Mouse (Mus musculus) stomach, embryonic 14.5 days (tissue): ENCODE results near the gene Galnt7. TPM values are rescaled to one million over a fixed set of nuclear protein-coding genes. Genes with fewer than 3 reads are reported as not detected.
A peak's percentile ranks its signal among the peaks of the same experiment; 100 is the strongest.

Experiments used
- ATAC-seq: fragments of 200-750 bp; cut with Nextera tagmentation; 2 replicates; pipeline ENCODE4 v1.8.0; 2017; ENCODE audit warnings: low read depth, moderate TSS enrichment; ENCODE audit not compliant: insufficient number of reproducible peaks, insufficient read depth, low FRiP score
- H3K27ac ChIP-seq: fragments of 300-500 bp; sonication (generic); 2 replicates; pipeline ENCODE4 v1.5.1; 2014; ENCODE audit warnings: mild to moderate bottlenecking, low read length, moderate library complexity, mixed read lengths
- H3K27me3 ChIP-seq: fragments of 300-500 bp; sonication (generic); 2 replicates; pipeline ENCODE4 v1.6.1; 2014; ENCODE audit warnings: low read length, control low read depth, mixed read lengths; ENCODE audit not compliant: control insufficient read depth, insufficient read depth
- H3K36me3 ChIP-seq: fragments of 300-500 bp; sonication (generic); 2 replicates; pipeline ENCODE4 v1.6.1; 2014; ENCODE audit warnings: mild to moderate bottlenecking, control low read depth, low read length, moderate library complexity, mixed read lengths; ENCODE audit not compliant: control insufficient read depth, insufficient read depth
- H3K4me1 ChIP-seq: fragments of 300-500 bp; sonication (generic); 2 replicates; pipeline ENCODE4 v1.6.1; 2014; ENCODE audit warnings: low read length, control low read depth, mixed read lengths; ENCODE audit not compliant: control insufficient read depth, insufficient read depth
- H3K4me2 ChIP-seq: fragments of 300-500 bp; sonication (generic); replicated peaks from 2 replicates; pipeline ENCODE4 v1.6.1; 2014; ENCODE audit warnings: low read depth, low read length, control low read depth
- H3K4me3 ChIP-seq: fragments of 300-500 bp; sonication (generic); 2 replicates; pipeline ENCODE4 v1.5.1; 2014; ENCODE audit warnings: low read depth, low read length, control low read depth
- H3K9ac ChIP-seq: fragments of 300-500 bp; sonication (generic); replicated peaks from 2 replicates; pipeline ENCODE4 v1.6.1; 2014; ENCODE audit warnings: low read depth, mild to moderate bottlenecking, control low read depth, low read length, moderate library complexity, mixed read lengths
- H3K9me3 ChIP-seq: fragments of 300-500 bp; sonication (generic); 2 replicates; pipeline ENCODE4 v1.6.1; 2016; ENCODE audit warnings: low read depth, low read length, control low read depth; ENCODE audit not compliant: control insufficient read depth
- WGBS: fragments of 180-500 bp; shearing (Covaris S2); extraction: QIAGEN DNeasy Blood & Tissue Kit; methylation state at CpG from one replicate; pipeline ENCODE4 v1.1.7; 2014; 5-methylcytosine and 5-hydroxymethylcytosine counted together
- polyA plus RNA-seq: library from polyadenylated mRNA; unstranded; fragments of >200 nt; fragmentation: Nextera tagmentation; extraction: Ambion mirVana; gene quantifications from 2 replicates; pipeline ENCODE4 v1.2.1, GENCODE M21; 2014

Galnt7 gene
- polyA plus RNA-seq, 1 experiment from 2014 or later, result 35.5 TPM

DNA sequence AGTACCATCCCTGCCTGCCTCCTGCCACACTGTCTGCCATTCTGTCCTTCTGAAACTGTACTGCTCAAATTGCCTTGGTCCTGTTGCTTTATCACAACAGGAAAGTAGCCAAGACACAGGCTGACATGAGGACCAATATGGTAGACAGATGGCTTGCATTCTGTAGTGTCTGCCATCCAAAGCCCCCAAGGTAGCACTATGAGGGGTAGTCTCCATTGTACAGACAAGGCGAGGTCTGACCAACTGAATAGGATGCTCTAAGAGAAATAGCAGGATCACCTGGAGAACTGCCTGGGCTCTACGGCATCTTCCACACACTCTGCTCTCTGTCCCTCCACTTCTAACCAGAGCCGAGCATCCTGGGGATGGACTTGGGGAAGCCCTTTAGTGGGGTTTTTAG lies 29.8 kb downstream of the Galnt7 start:
- no peak for ATAC-seq
- H3K27me3 ChIP-seq, result no peaks in the 10 kb centered on the region

DNA sequence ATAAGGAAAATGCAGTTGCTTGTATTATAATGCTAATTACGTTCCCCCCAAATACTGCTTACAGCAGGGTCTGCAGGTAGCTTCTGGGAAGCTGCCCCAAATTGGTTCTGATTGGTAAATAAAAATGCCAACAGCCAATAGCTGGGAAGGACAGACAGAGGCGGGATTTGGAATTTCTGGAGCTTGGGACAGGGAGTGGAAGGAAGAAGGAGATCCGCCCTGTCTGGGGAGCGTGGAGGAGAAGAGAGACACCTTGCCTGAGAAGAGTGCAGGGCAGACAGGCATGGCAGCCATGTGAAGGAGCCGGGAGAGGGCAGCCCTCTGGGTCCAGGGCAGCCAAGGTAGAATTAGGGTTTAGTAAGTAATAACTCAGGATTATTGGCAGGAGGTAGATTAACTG lies 35.9 kb downstream of the Galnt7 start:
- Histone ChIP-seq H3K4me3 (no peak overlapping the region), H3K36me3 (no peaks in the 10 kb centered on the region), H3K27ac (no peak overlapping the region), H3K4me2 (no peak overlapping the region), H3K27me3 (no peaks in the 10 kb centered on the region), H3K9ac (no peak overlapping the region), H3K4me1 (peaks cover 4% of the 10 kb centered on the region; the same call in 1 of the 2 replicates), H3K9me3 (no peaks in the 10 kb centered on the region)
- no peak for ATAC-seq
- WGBS, result 78% methylated on average over 5 of the region's 5 CpGs

More for the DNA sequence above, 29.8 kb downstream of the Galnt7 start:
- no peaks in the 10 kb centered on the region for H3K36me3 ChIP-seq
- H3K4me2 ChIP-seq, result no peak overlapping the region
- WGBS, result 93% methylated on average over 3 of the region's 3 CpGs
- no peak overlapping the region for H3K9ac ChIP-seq
- no peaks in the 10 kb centered on the region for H3K4me1 ChIP-seq
- no peak overlapping the region for H3K27ac ChIP-seq
- H3K9me3 ChIP-seq, result no peaks in the 10 kb centered on the region
- H3K4me3 ChIP-seq, result no peak overlapping the region

DNA sequence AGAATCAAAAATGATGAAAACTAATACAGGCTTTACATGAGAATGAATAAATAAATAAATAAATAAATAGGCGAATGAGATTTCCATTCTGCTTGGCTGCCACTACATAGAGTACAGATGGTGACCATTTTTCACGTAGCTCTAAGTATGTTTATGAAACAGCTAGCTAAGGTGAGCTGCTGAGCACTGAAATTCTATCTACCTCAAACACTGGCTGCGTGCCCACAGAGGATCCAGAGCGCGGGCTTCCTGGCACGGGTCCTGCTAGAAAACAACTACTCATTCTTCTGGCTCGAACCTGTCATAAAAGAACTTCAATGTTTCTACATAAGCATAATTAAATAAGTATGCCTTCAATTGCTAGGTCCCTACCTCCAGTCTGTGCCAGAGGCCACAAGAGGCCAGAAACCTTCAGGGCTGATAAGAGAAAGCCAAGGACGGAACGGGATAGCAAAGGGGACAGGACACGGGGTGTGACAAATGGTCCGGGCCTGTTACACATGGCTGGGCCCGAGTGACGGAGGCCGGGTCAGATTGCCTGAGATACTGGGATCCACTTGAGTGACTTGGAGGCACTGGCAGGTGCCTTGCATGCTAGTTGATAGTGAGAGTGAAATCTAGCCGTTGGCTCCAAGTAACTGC lies 37.7 kb downstream of the Galnt7 start:
- Histone ChIP-seq H3K9ac (no peak overlapping the region), H3K36me3 (no peaks in the 10 kb centered on the region), H3K4me1 (peaks cover 8% of the 10 kb centered on the region), H3K4me2 (no peak overlapping the region), H3K27ac (no peak overlapping the region), H3K9me3 (no peaks in the 10 kb centered on the region), H3K4me3 (no peak overlapping the region), H3K27me3 (no peaks in the 10 kb centered on the region)
- ATAC-seq, result peak; percentile 53; the same call in 1 of the 2 replicates
- 37% methylated on average over 15 of the region's 15 CpGs for WGBS

DNA sequence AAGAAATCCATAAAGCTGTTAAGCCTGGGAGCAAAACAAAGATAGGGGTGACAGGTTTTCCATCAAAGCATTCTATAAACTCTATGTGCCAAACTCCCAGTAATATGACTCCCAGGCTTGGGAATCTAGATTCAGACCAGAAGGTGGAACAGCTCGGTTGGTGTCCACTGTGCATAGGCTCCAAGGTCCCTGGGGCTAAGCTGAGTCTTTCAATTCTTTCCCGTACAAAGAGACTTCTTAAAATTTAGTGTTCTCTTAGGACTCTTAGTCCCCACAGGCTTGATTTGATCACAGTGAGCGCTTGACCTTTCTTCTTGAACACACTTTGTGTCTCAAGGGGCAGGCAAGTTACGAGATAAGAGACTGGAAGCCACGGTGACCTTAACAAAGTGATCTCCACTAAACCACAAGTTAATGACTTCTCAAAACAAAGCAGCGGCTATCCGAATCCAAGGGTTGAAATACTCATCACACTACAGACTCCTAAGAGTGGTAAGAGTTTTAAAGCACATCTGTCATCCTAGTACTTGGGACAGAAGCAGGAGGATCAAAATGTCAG lies 41.3 kb downstream of the Galnt7 start:
- Histone ChIP-seq H3K27ac (no peak overlapping the region), H3K9me3 (no peaks in the 10 kb centered on the region), H3K4me1 (peaks cover 8% of the 10 kb centered on the region), H3K4me2 (no peak overlapping the region), H3K4me3 (no peak overlapping the region), H3K36me3 (no peaks in the 10 kb centered on the region), H3K9ac (no peak overlapping the region), H3K27me3 (no peaks in the 10 kb centered on the region)
- no peak for ATAC-seq
- WGBS, result 28% methylated on average over 7 of the region's 7 CpGs

DNA sequence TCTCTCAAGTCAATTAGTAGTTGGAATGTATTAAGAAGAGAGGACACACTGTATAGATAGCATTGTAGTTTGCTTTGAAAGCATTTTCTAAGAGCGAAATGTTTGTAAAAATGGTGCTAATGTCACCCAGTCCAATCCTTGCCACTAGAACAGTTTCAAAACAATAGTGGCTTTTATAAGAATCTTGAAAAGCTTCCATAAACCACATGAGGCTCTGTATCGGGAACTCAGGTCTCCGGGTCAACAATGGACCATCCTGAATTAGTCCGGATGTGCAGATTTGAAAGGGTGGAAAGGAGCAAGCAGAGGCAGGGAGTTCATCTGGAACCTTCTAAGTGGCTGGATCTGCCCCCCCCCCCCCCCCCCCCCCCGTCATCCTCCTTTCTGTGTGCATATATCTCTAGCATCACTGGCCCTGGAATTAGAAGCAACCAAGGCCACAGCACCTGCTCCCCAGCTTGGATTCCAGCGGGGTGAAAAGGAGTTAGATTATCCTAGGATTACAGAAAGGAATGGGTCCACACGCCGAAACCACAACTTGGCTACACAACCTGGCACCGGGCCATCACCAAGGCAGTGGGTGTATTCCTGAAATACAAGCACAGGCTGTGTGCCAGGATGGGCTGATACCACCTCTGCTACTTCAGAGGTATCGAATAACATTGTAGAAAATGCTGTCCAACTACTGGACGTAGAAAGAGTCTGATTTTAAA lies 42.0 kb downstream of the Galnt7 start:
- ATAC-seq, result no peak
- 60% methylated on average over 10 of the region's 11 CpGs for WGBS
- Histone ChIP-seq H3K27ac (no peak overlapping the region), H3K9me3 (no peaks in the 10 kb centered on the region), H3K36me3 (no peaks in the 10 kb centered on the region), H3K9ac (no peak overlapping the region), H3K4me3 (no peak overlapping the region), H3K27me3 (no peaks in the 10 kb centered on the region), H3K4me2 (no peak overlapping the region), H3K4me1 (peaks cover 8% of the 10 kb centered on the region)

DNA sequence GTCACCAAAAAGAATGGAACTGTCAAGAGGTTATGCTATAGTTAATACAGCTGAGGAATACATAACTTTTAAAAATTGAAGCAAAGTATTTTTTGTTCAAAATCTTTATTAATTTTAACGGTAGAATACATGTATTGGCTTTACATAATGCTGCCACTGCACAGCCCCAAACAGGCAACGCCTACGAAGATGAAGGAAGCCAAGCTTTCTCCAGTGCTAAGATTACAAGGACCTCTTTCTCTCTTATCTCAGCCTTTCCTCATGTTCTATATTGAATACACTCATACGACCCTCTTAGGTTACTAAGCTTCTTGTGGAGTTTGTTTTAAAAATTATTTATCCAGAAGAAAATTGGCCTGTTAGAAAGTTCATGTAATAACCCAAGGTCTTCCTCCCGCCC lies 50.3 kb downstream of the Galnt7 start:
- no peak overlapping the region for H3K27ac ChIP-seq
- H3K36me3 ChIP-seq, result no peaks in the 10 kb centered on the region
- peaks cover 4% of the 10 kb centered on the region; the same call in 1 of the 2 replicates for H3K4me1 ChIP-seq
- H3K9me3 ChIP-seq, result no peaks in the 10 kb centered on the region
- no peak overlapping the region for H3K4me3 ChIP-seq
- 77% methylated on average over 5 of the region's 5 CpGs for WGBS
- ATAC-seq, result no peak
- H3K4me2 ChIP-seq, result no peak overlapping the region
- no peaks in the 10 kb centered on the region for H3K27me3 ChIP-seq
- H3K9ac ChIP-seq, result no peak overlapping the region

DNA sequence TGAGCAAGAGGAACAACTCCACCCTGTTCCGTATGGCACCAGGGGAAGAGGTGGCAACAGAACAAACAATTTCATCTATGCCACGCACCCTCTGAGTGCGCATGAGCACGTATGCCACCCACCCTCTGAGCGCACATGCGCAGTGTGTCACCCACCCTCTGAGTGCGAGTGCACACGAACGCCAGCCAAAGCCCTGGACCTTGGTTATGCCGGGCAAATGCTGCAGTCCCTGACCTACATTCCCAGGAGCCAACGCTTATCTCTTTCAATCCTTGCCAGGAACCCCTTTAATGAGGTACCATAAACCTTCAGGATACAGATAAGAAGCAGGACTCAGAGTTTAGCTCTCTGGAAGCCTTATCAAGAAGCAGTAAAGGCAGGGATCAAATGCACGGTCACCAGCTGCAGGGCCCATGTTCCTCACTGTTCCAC lies 50.8 kb downstream of the Galnt7 start:
- Histone ChIP-seq H3K4me1 (peaks cover 4% of the 10 kb centered on the region; the same call in 1 of the 2 replicates), H3K9me3 (no peaks in the 10 kb centered on the region), H3K4me3 (no peak overlapping the region), H3K27ac (no peak overlapping the region), H3K27me3 (no peaks in the 10 kb centered on the region), H3K4me2 (no peak overlapping the region), H3K36me3 (no peaks in the 10 kb centered on the region), H3K9ac (no peak overlapping the region)
- WGBS, result 76% methylated on average over 12 of the region's 12 CpGs
- no peak for ATAC-seq

DNA sequence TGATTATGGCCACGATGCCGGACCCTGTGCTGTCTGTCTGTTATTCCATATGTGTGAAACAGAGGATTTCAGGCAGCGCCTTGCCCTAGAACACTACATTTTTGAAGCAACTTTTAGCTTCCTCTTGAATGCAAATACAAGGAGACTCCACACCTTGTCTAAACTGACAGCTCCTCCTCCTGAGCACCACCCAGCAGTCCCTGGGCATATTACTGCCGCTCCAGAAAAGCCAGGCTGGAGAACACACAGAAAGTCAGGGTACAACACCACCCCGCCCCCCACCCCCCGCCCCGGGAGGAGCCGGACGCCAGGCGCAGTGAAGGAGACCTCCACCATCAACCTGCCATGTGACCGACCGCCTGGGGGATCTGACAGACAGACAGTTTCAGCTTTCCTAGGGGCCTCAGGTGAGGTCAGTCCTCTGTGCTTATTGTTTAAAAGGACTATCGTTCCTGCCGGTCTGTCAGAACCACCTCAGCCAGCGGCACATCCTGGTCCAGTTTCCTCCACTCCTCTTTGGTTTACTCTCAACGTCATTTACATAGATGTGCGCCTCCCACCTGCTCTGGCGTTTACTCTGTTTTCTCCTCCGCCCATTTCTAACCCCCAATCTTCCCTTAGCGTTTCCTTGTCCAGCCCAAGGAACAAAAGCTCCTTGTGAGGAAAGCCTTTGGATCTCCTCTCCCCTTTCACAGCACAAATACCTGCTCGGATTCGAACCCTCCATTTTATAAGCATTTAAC lies 52.8 kb downstream of the Galnt7 start:
- no peak overlapping the region for H3K27ac ChIP-seq
- H3K4me1 ChIP-seq, result peaks cover 4% of the 10 kb centered on the region; the same call in 1 of the 2 replicates
- no peaks in the 10 kb centered on the region for H3K9me3 ChIP-seq
- peak; percentile 28; the same call in 1 of the 2 replicates for ATAC-seq
- H3K9ac ChIP-seq, result no peak overlapping the region
- H3K4me2 ChIP-seq, result peak overlapping the region; percentile 2; the same call in 1 of the 2 replicates
- 19% methylated on average over 22 of the region's 22 CpGs for WGBS
- H3K36me3 ChIP-seq, result no peaks in the 10 kb centered on the region
- no peak overlapping the region for H3K4me3 ChIP-seq
- no peaks in the 10 kb centered on the region for H3K27me3 ChIP-seq
